Mouse (Mus musculus) myocyte (in vitro differentiated cells): Measurements from ENCODE around the gene Vgll4. TPM values are rescaled to one million over a fixed set of nuclear protein-coding genes. Genes with fewer than 3 reads are reported as not detected.

Source experiments
- H3K27me3 ChIP-seq: one replicate; pipeline ENCODE4 v1.6.1; 2011; ENCODE audit not compliant: control insufficient read depth, insufficient read depth, insufficient read length
- H3K36me3 ChIP-seq: one replicate; pipeline ENCODE4 v1.6.1; 2011; ENCODE audit not compliant: control insufficient read depth, insufficient read depth
- H3K4me2 ChIP-seq: one replicate; pipeline ENCODE4 v1.6.1; 2011; ENCODE audit warnings: low read depth, control low read depth
- H3K4me3 ChIP-seq: one replicate; pipeline ENCODE4 v1.5.1; 2011; ENCODE audit warnings: mild to moderate bottlenecking, control low read depth, moderate library complexity
- H3K79me2 ChIP-seq: one replicate; pipeline ENCODE4 v1.6.1; 2011; ENCODE audit not compliant: control insufficient read depth, insufficient read depth
- H3ac ChIP-seq: one replicate; pipeline ENCODE4 v1.6.1; 2011; ENCODE audit not compliant: control insufficient read depth, insufficient read length
- CEBPB ChIP-seq: IDR thresholded peaks from 2 replicates; pipeline ENCODE4 v1.6.1; 2011; ENCODE audit warnings: mild to moderate bottlenecking, moderate library complexity; ENCODE audit not compliant: poor library complexity, insufficient read depth, severe bottlenecking
- E2F4 ChIP-seq: IDR thresholded peaks from one replicate; pipeline ENCODE4 v1.6.1; 2011; ENCODE audit warnings: mild to moderate bottlenecking, control low read depth, moderate library complexity; ENCODE audit not compliant: insufficient read depth
- MAX ChIP-seq: IDR thresholded peaks from one replicate; pipeline ENCODE4 v1.6.1; 2011; ENCODE audit warnings: low read depth, mild to moderate bottlenecking, control low read depth
- MYOD1 ChIP-seq, 3 experiments: IDR thresholded peaks; one replicate each; pipeline ENCODE4 v1.6.1; 2011; ENCODE audit warnings: control low read depth in 2 of 3, low read depth in 2 of 3, mild to moderate bottlenecking in 2 of 3, moderate library complexity in 1 of 3; ENCODE audit not compliant: insufficient read length in 2 of 3, control insufficient read depth in 1 of 3
- MYOG ChIP-seq, 3 experiments: IDR thresholded peaks; one replicate each; pipeline ENCODE4 v1.6.1; 2011; ENCODE audit warnings: control low read depth in 2 of 3, low read depth in 2 of 3, mild to moderate bottlenecking in 2 of 3; ENCODE audit not compliant: insufficient read length in 2 of 3, control insufficient read depth in 1 of 3, insufficient read depth in 1 of 3
- POLR2A ChIP-seq: IDR thresholded peaks from one replicate; pipeline ENCODE4 v1.6.1; 2011; ENCODE audit warnings: low read depth, mild to moderate bottlenecking, control low read depth, moderate library complexity; ENCODE audit not compliant: insufficient read length
- POLR2AphosphoS2 ChIP-seq: IDR thresholded peaks from one replicate; pipeline ENCODE4 v1.6.1; 2011; ENCODE audit warnings: low read depth, control low read depth; ENCODE audit not compliant: insufficient read length
- REST ChIP-seq: IDR thresholded peaks from one replicate; pipeline ENCODE4 v1.6.1; 2011; ENCODE audit warnings: mild to moderate bottlenecking, control low read depth, moderate library complexity; ENCODE audit not compliant: insufficient read depth, insufficient read length
- SRF ChIP-seq: IDR thresholded peaks from one replicate; pipeline ENCODE4 v1.6.1; 2011; ENCODE audit warnings: low read depth; ENCODE audit not compliant: control insufficient read depth, insufficient read length
- TCF12 ChIP-seq: IDR thresholded peaks from one replicate; pipeline ENCODE4 v1.6.1; 2011; ENCODE audit warnings: mild to moderate bottlenecking, control low read depth; ENCODE audit not compliant: poor library complexity, insufficient read depth, severe bottlenecking
- TCF3 ChIP-seq: IDR thresholded peaks from one replicate; pipeline ENCODE4 v1.6.1; 2011; ENCODE audit warnings: low read depth, control low read depth; ENCODE audit not compliant: insufficient read length
- USF1 ChIP-seq: IDR thresholded peaks from one replicate; pipeline ENCODE4 v1.6.1; 2011; ENCODE audit warnings: low read depth, mild to moderate bottlenecking, control low read depth, moderate library complexity
- polyA plus RNA-seq: library from polyadenylated mRNA; unstranded; fragments of >200 nt; fragmentation: generic; extraction: Trizol; gene quantifications from one replicate; pipeline ENCODE4 v1.2.1, GENCODE M21; 2012; ENCODE audit warnings: missing spikeins

Gene Vgll4
- polyA plus RNA-seq, 1 experiment: 21.1 TPM

DNA sequence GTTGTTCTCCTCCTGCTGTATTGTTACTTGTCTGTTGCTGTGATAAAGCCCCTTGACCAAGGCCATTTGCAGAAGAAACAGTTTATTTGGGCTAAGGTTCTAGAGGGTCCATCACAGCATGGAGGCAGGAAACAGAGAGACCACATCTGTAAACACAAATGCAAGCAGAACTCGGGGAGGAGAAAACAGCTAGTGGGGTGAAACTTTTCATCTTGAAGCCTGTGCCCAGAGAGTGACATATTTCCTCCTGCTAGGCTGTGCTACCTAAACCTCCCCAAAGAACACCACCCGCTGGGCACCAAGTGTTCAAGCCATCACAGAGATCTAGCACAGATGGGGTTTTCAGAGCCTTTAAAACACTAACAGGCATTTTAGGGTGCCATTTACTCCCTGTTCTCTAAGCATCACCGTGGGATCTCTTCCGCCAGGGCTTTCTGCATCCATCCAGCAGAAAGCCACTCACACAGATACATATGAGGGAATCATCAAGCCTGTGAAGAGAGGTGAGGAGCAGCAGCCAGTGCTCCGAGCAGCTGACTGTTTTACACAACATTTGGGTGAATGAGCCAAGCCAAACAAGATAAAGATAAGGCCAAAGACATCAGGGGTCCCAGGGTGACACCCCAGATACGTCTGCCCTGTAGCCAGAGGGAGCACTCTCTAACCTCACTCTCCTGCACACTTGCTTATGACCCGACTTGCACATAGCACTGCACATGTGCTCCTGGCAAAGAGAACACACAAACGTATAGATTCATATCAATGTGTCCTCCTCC lies 64.4 kb downstream of the Vgll4 start:
- no peaks in the 10 kb centered on the region for H3K36me3 ChIP-seq
- H3K79me2 ChIP-seq: peaks cover 95% of the 10 kb centered on the region
- TF ChIP-seq E2F4: no peak
- peak in 1 of 3 experiments; percentile 5 for TF ChIP-seq MYOD1 (IDR thresholded peaks at IDR 0.05; ENCODE audit: control insufficient read depth in 1 of 3, insufficient read length in 2 of 3, low read depth in 2 of 3)
- no peak overlapping the region for H3ac ChIP-seq
- H3K4me2 ChIP-seq: no peak overlapping the region
- no peak overlapping the region for H3K4me3 ChIP-seq
- no peaks in the 10 kb centered on the region for H3K27me3 ChIP-seq

DNA sequence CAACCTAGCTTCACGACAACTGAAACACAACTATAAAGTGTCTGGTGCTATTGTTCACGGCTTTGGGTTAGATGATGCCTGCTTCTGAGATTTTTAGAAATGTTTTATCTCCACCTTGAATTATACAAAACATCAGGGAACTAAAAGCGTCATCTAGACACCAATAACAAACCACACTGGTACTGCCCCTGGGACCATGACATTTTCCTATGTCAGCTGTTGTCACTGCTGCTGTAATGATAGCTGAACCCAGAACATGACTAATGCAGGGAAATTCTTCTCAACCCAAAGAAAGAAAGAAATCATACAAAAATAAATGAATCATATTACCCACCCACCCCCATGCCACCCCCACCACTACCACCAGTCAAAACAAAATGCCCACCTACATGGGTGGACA lies 65.0 kb downstream of the Vgll4 start:
- H3ac ChIP-seq: no peak overlapping the region
- no peaks in the 10 kb centered on the region for H3K36me3 ChIP-seq
- no peak overlapping the region for H3K4me3 ChIP-seq
- no peaks in the 10 kb centered on the region for H3K27me3 ChIP-seq
- H3K79me2 ChIP-seq: peaks cover 97% of the 10 kb centered on the region
- H3K4me2 ChIP-seq: no peak overlapping the region
- no peak for TF ChIP-seq MYOD1 (IDR thresholded peaks at IDR 0.05; ENCODE audit: control insufficient read depth in 1 of 3, insufficient read length in 2 of 3, low read depth in 2 of 3)
- no peak for TF ChIP-seq SRF
- TF ChIP-seq POLR2A: no peak
- no peak for TF ChIP-seq REST
- no peak for TF ChIP-seq MYOG (IDR thresholded peaks at IDR 0.05; ENCODE audit: control insufficient read depth in 1 of 3, insufficient read depth in 1 of 3, insufficient read length in 2 of 3, low read depth in 2 of 3)
- TF ChIP-seq CEBPB: no peak
- no peak for TF ChIP-seq MAX
- TF ChIP-seq TCF12: no peak
- no peak for TF ChIP-seq USF1
- TF ChIP-seq TCF3: no peak
- TF ChIP-seq E2F4: no peak
- no peak for TF ChIP-seq POLR2AphosphoS2

DNA sequence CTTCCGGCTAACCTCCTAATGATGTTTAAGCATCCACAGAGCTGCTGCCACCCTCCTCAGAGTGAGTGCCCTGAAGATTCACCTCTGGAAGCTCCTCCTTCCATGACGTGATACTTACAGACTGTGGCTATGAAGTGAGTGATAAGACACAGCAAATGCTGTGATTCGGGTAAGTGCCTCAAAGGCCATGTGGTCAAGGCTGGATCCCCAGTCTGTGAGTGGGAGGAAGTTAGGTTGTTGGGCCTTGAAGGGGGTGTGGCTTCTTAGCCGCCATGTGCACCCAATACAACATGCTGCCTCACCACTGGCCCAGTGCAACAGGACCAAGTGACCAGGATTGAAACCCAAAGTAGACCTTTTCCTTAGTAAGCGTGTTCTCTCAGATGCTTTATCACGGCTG lies 65.6 kb downstream of the Vgll4 start:
- Histone ChIP-seq H3K4me2 (no peak overlapping the region), H3K36me3 (no peaks in the 10 kb centered on the region), H3K79me2 (peaks cover 97% of the 10 kb centered on the region), H3ac (no peak overlapping the region), H3K4me3 (no peak overlapping the region), H3K27me3 (no peaks in the 10 kb centered on the region)
- TF ChIP-seq MYOD1 (IDR thresholded peaks at IDR 0.05; ENCODE audit: control insufficient read depth in 1 of 3, insufficient read length in 2 of 3, low read depth in 2 of 3) (peak in 1 of 3 experiments; percentile 11), CEBPB (no peak)

DNA sequence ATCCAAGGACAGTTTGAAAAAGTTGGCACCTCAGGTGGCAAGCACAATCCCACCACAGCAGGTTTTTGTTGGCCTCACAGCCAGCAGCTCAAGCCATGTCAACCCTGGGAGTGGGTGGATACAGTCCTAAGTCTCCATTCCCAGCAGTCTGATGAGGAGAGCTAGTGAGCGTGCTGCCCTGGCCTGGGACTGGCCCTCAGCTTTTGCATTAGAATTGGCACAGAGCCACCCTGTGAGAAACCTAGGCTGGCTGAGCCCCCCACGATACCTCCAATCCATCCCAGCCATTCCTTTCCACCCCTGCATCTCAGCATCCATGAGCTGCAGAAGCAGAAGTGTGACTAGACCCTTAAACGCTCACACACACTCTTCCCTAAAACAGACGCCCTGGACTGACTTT lies 67.9 kb downstream of the Vgll4 start:
- H3K4me2 ChIP-seq: peak overlapping the region; percentile 64
- peaks cover 97% of the 10 kb centered on the region for H3K79me2 ChIP-seq
- H3ac ChIP-seq: no peak overlapping the region
- no peaks in the 10 kb centered on the region for H3K36me3 ChIP-seq
- TF ChIP-seq TCF3 (no peak), E2F4 (no peak), SRF (no peak), MYOG (IDR thresholded peaks at IDR 0.05; ENCODE audit: control insufficient read depth in 1 of 3, insufficient read depth in 1 of 3, insufficient read length in 2 of 3, low read depth in 2 of 3) (no peak), MAX (no peak), REST (no peak), POLR2AphosphoS2 (no peak), TCF12 (no peak)
- no peak overlapping the region for H3K4me3 ChIP-seq
- H3K27me3 ChIP-seq: no peaks in the 10 kb centered on the region

DNA sequence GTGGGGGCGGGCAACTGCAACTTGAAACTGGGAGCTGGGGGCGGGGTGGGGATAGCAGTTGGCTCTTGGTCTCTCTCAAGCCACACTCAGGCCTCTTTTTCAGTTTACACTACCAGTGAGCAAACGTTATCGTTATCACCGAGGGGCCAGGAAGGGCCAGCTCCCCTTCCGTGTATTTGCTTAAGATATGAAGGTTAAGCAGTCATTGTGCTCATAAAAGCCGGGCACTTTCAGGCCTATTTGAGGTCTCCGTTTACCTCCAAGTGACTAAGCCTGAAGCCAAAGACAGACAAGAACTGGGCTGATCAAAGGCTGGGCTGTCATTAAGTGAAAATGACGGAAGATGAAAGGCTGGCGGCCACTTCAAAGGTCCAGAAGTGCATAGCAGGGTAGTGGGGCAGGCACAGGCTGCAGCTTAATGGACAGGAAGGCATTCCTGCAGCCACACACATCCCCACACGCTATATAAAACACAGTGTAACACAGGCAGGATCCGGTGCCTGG lies 68.4 kb downstream of the Vgll4 start:
- H3K4me3 ChIP-seq: no peak overlapping the region
- H3K79me2 ChIP-seq: peaks cover 97% of the 10 kb centered on the region
- no peaks in the 10 kb centered on the region for H3K27me3 ChIP-seq
- peak overlapping the region; percentile 64 for H3K4me2 ChIP-seq
- no peak overlapping the region for H3ac ChIP-seq
- no peaks in the 10 kb centered on the region for H3K36me3 ChIP-seq
- TF ChIP-seq MYOD1 (IDR thresholded peaks at IDR 0.05; ENCODE audit: control insufficient read depth in 1 of 3, insufficient read length in 2 of 3, low read depth in 2 of 3): peak in 1 of 3 experiments; percentile 24
- no peak for TF ChIP-seq POLR2A
- no peak for TF ChIP-seq MYOG (IDR thresholded peaks at IDR 0.05; ENCODE audit: control insufficient read depth in 1 of 3, insufficient read depth in 1 of 3, insufficient read length in 2 of 3, low read depth in 2 of 3)
- no peak for TF ChIP-seq USF1
- TF ChIP-seq CEBPB: no peak
